Mouse (Mus musculus) midbrain, embryonic 11.5 days (tissue): ENCODE results near the gene Nxpe3. TPM values are rescaled to one million over a fixed set of nuclear protein-coding genes. Genes with fewer than 3 reads are reported as not detected.
"Not testable (repeated sequence)": the region's sequence is repeated elsewhere in the genome, so short reads cannot be mapped to it uniquely, and the experiment has no call there.

ENCODE experiments used
- ATAC-seq: fragments of 200-750 bp; cut with Nextera tagmentation; 2 replicates; pipeline ENCODE4 v1.8.0; 2017; ENCODE audit warnings: moderate TSS enrichment, moderate library complexity; ENCODE audit not compliant: low FRiP score
- DNase-seq: peaks from one replicate; pipeline ENCODE4 v3.0.0; 2015; ENCODE audit warnings: low spot score; ENCODE audit errors: missing footprints
- H3K27ac ChIP-seq: fragments of 300-500 bp; sonication (generic); 2 replicates; pipeline ENCODE4 v1.5.1; 2014; ENCODE audit warnings: low read depth, low read length
- H3K27me3 ChIP-seq: fragments of 300-500 bp; sonication (generic); 2 replicates; pipeline ENCODE4 v1.6.1; 2014; ENCODE audit warnings: mild to moderate bottlenecking, low read length, moderate library complexity, mixed read lengths; ENCODE audit not compliant: control insufficient read depth, insufficient read depth
- H3K36me3 ChIP-seq: fragments of 300-500 bp; sonication (generic); 2 replicates; pipeline ENCODE4 v1.6.1; 2014; ENCODE audit warnings: mild to moderate bottlenecking, low read length, moderate library complexity, mixed read lengths; ENCODE audit not compliant: control insufficient read depth, insufficient read depth
- H3K4me1 ChIP-seq: fragments of 300-500 bp; sonication (generic); 2 replicates; pipeline ENCODE4 v1.6.1; 2014; ENCODE audit warnings: low read length; ENCODE audit not compliant: control insufficient read depth, insufficient read depth
- H3K4me2 ChIP-seq: fragments of 300-500 bp; sonication (generic); 2 replicates; pipeline ENCODE4 v1.6.1; 2014; ENCODE audit warnings: mild to moderate bottlenecking, moderate library complexity
- H3K4me3 ChIP-seq: fragments of 300-500 bp; sonication (generic); 2 replicates; pipeline ENCODE4 v1.5.1; 2014; ENCODE audit warnings: low read depth, low read length
- H3K9ac ChIP-seq: fragments of 300-500 bp; sonication (generic); 2 replicates; pipeline ENCODE4 v1.6.1; 2014; ENCODE audit warnings: low read length
- H3K9me3 ChIP-seq: fragments of 300-500 bp; sonication (generic); 2 replicates; pipeline ENCODE4 v1.6.1; 2016; ENCODE audit warnings: low read length; ENCODE audit not compliant: control insufficient read depth
- WGBS: fragments of 180-500 bp; shearing (Covaris S2); extraction: QIAGEN DNeasy Blood & Tissue Kit; methylation state at CpG from one replicate; pipeline ENCODE4 v1.1.7; 2014; 5-methylcytosine and 5-hydroxymethylcytosine counted together
- polyA plus RNA-seq: library from polyadenylated mRNA; unstranded; fragments of >200 nt; fragmentation: Nextera tagmentation; extraction: Ambion mirVana; gene quantifications from 2 replicates; pipeline ENCODE4 v1.2.1, GENCODE M21; 2014

Nxpe3 gene
- polyA plus RNA-seq, 1 experiment from 2014 or later, result 1.1 TPM

DNA sequence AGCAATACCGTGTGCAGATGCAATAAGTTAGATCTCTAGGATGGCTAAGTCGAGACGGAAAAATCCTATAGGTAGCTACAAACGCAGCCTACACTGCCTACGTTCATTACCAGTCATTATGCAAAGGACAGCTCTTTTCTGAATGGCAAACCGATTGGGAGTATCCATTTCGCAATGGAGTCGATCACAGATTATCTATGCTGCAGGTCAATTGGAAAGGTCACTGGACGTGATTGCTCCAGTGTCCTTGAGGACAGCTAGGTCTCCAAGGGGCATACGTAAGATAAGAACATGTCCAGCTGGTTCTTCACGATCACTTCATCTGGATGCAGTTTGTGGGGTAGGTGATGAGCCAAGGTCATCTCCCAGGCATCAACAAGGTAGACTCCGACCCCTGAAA lies 51.2 kb downstream of the Nxpe3 start:
- Histone ChIP-seq H3K27ac (no peak overlapping the region), H3K4me2 (no peak overlapping the region)
- WGBS, result 96% methylated on average over 12 of the region's 12 CpGs

DNA sequence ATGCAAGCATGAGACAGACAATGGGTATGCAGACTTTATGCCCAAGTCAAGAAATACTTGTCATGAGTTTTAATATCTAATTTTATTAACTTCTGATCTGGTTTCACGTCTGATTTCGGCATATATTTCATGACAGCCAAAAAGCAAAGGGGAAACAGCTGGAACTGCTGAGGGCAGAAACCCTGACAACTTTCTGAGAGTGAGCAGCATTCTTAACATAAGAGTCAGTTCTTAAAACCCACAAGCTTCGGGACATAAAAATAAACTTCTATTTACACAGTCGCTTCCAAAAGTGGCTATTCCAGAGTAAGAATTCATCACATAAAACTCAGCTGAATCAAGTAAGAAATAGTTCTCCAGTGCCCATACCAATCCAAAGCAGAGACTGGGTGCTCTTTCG lies 52.0 kb downstream of the Nxpe3 start:
- ATAC-seq (no peak), DNase-seq (no peak)
- Histone ChIP-seq H3K27me3 (no peaks in the 10 kb centered on the region), H3K4me3 (no peak overlapping the region), H3K4me1 (no peaks in the 10 kb centered on the region), H3K9me3 (no peaks in the 10 kb centered on the region), H3K4me2 (no peak overlapping the region), H3K36me3 (peaks cover 5% of the 10 kb centered on the region), H3K27ac (no peak overlapping the region), H3K9ac (no peak overlapping the region)
- 97% methylated on average over 5 of the region's 5 CpGs for WGBS

More for the DNA sequence above, 51.2 kb downstream of the Nxpe3 start:
- Histone ChIP-seq H3K9ac (no peak overlapping the region), H3K27me3 (no peaks in the 10 kb centered on the region), H3K36me3 (peaks cover 5% of the 10 kb centered on the region), H3K4me3 (no peak overlapping the region), H3K4me1 (no peaks in the 10 kb centered on the region), H3K9me3 (no peaks in the 10 kb centered on the region)
- ATAC-seq (no peak), DNase-seq (no peak)

DNA sequence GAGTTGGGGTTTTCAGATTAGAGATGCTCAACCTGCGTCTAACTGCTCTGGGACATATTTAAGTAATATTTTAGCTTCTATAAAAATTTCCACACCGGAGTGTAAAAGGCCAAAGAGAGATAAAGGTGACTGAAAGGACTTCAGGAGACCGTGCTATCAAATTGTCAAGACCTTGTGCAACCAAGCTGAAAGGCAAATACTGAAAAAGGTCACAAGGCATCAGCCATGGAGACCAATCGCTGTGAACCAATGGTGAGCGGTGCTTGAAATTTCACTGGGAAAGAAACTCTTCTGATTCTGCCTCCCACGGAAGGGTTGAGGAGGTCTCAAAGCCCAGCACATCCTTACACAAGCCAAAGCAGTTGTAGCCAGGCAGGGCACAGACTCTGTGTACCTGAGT lies 53.6 kb downstream of the Nxpe3 start:
- H3K27me3 ChIP-seq, result no peaks in the 10 kb centered on the region
- H3K27ac ChIP-seq, result no peak overlapping the region
- H3K4me1 ChIP-seq, result no peaks in the 10 kb centered on the region
- no peak for ATAC-seq
- no peak overlapping the region for H3K4me2 ChIP-seq
- no peaks in the 10 kb centered on the region for H3K9me3 ChIP-seq
- no peak for DNase-seq
- 90% methylated on average over 6 of the region's 6 CpGs for WGBS
- no peak overlapping the region for H3K9ac ChIP-seq
- peaks cover 5% of the 10 kb centered on the region for H3K36me3 ChIP-seq
- no peak overlapping the region for H3K4me3 ChIP-seq

DNA sequence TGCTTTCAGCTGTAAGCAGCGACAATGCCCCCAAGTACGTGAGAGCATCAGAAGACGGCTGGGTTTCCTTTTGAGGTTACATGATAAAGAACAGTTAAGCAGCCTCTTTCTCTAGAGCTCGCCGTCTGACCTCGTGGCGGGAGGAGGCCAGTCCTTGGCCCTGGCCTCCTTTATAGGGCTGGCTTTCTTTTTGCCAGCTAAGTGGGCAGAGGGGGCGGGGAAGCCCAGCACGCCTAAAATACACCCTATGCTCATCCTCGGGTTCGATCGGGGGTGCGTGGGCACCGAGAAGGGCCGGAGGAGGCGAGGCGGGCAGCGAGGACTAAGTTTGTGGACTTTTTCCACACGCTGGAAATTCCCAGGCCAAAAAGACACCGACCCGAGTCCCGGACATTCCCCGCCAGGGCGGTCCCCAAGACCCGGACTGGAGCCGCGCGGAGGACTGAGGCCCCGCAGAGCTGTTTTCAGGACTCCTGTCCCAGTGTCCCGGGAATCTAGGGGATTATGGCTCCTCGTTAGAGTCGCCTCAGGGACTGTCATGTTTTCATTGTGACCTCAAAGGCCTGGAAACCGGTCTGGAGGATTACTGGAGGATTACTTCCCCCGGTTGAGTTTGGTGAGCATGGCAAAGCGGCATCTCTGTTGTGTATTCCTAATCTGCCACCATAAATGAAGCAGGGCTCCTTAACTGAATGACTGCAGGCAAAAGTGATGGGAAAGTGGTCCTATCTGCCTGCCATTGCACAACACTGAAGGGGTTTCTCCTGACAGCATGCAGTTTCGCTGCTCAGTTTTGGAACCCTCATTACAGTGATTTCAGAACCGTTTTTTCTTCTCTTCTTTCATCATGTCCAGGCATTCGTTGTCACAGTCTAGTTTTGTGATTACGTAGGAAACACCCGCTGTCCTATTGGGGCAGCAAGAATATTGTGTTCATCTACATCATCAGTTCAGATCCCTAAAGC lies 56.3 kb downstream of the Nxpe3 start, which contains the start of gene Nfkbiz:
Gene Nfkbiz (minus strand): TSS at position 390 of the 965 bp plus-strand sequence.
- Histone ChIP-seq H3K27ac (peak within 1 kb of the TSS; percentile 69), H3K27me3 (no peaks in the 10 kb centered on the region), H3K4me1 (no peaks in the 10 kb centered on the region), H3K36me3 (no peaks in the 10 kb centered on the region; the same call in 1 of the 2 replicates), H3K9ac (peak within 1 kb of the TSS; percentile 83), H3K4me2 (peak within 1 kb of the TSS; percentile 61), H3K4me3 (peak within 1 kb of the TSS; percentile 50), H3K9me3 (no peaks in the 10 kb centered on the region)
- under 1% methylated on average over 40 of the region's 40 CpGs for WGBS
- DNase-seq, result peak; percentile 98
- ATAC-seq, result peak; percentile 98

DNA sequence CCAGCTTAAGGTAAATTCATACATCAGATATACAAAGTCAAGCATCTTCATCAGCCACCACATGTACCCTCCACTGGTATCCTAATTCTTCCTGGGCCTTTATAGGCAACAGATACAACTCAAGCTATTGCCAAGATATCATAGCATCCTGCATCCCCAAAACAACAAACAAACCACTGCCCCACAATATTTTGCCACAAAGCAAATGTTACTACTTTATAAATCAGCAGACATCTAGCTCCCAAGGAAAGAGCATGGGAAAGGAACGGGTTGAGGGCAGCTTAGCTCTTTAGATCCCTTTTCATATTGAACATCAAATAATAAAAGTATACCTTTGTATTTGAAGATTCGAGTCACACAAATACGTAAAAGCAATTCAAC lies 57.0 kb downstream of the Nxpe3 start:
- Histone ChIP-seq H3K9me3 (no peaks in the 10 kb centered on the region), H3K27ac (peak overlapping the region; percentile 69; the same call in 1 of the 2 replicates), H3K4me1 (no peaks in the 10 kb centered on the region), H3K4me3 (peak overlapping the region; percentile 50), H3K9ac (peak overlapping the region; percentile 83), H3K4me2 (peak overlapping the region; percentile 61), H3K36me3 (no peaks in the 10 kb centered on the region), H3K27me3 (no peaks in the 10 kb centered on the region)
- WGBS, result 9% methylated on average over 3 of the region's 3 CpGs
- peak; percentile 90 for DNase-seq
- ATAC-seq, result no peak

DNA sequence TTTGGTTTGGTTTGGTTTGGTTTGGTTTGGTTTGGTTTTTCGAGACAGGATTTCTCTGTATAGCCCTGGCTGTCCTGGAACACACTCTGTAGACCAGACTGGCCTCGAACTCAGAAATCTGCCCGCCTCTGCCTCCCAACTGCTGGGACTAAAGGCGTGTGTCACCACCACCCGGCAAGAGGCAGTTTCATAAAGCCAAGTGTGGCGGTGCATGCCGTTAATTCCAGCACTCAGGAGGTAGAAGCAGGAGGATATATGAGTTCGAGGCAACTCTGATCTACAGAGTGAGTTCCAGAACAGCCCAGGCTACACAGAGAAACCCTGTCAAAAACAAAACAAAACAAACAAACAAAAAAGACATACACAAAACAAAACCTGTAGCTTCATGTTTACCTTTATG lies 57.4 kb downstream of the Nxpe3 start:
- DNase-seq, H3K9me3 ChIP-seq, H3K9ac ChIP-seq, H3K27me3 ChIP-seq, ATAC-seq, H3K27ac ChIP-seq, H3K36me3 ChIP-seq, H3K4me3 ChIP-seq, H3K4me1 ChIP-seq: not testable (repeated sequence)
- 92% methylated on average over 8 of the region's 8 CpGs for WGBS
- H3K4me2 ChIP-seq, result peak overlapping the region; percentile 61

DNA sequence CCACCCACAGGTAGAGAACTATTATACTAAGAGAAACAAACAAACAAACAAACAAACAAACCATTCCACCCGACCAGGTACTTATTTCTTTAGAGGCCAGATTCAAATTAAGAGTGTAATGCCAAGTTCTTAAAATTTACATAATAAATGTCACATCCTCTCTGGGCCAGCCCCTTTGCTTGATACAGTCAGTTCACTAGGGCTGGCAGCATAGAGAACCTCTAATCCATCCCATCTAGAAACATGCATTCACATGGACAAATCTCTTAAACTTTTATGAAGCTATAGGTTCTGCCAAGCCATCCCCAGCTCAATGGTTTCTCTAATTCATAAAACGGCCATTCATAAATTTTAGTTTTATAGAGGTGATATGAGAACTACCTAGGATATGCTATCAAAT lies 57.9 kb downstream of the Nxpe3 start:
- Histone ChIP-seq H3K4me2 (no peak overlapping the region), H3K4me3 (no peak overlapping the region), H3K36me3 (no peaks in the 10 kb centered on the region), H3K27me3 (no peaks in the 10 kb centered on the region), H3K9me3 (no peaks in the 10 kb centered on the region), H3K9ac (no peak overlapping the region), H3K4me1 (no peaks in the 10 kb centered on the region), H3K27ac (no peak overlapping the region)
- peak; percentile 83 for DNase-seq
- no peak for ATAC-seq
- WGBS, result 76% methylated on average over 2 of the region's 2 CpGs

DNA sequence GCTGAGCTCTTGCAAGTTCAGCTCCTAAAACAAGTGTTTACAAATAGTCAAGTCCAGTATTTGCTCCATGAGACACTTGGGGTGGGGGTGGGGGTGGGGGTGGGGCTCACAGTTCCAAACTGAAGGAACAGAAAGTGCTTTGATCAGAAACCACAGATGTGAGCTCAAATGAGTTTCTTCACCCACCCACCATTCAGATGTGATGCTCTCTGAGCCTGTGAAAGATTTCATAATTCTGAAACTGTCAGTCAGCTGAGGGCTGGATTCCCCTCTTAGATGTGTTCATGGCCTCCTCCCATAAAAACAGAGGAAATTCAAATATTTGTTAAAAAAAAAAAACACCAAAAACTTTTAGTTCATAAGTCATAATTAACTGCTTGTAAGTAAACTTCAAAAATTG lies 59.3 kb downstream of the Nxpe3 start:
- H3K4me3 ChIP-seq, result no peak overlapping the region
- DNase-seq (no peak), ATAC-seq (no peak)
- H3K9ac ChIP-seq, result no peak overlapping the region
- H3K4me2 ChIP-seq, result no peak overlapping the region
- no peaks in the 10 kb centered on the region for H3K27me3 ChIP-seq
- no peaks in the 10 kb centered on the region for H3K4me1 ChIP-seq
- H3K9me3 ChIP-seq, result no peaks in the 10 kb centered on the region
- H3K27ac ChIP-seq, result no peak overlapping the region
- H3K36me3 ChIP-seq, result no peaks in the 10 kb centered on the region

DNA sequence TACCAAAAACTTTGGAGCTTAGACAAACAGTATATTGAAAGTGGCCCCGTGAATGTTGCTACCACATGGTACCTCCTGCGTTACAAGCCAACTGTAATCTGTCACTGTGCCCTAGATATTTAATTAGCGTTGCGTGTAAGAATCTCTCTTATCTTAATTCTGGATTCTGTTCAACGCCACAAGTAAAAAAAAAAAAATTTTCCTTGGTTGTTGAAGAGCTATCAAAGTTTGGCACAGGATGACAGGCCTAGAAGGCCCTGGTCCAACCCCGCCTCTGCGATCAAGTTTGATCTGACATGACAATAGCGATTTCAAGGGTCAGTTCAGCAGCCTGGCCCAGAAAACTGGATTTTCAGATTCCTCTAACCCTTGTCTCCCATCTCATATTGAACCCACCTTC lies 62.5 kb downstream of the Nxpe3 start:
- no peak overlapping the region for H3K4me2 ChIP-seq
- DNase-seq (no peak), ATAC-seq (no peak)
- H3K4me3 ChIP-seq, result no peak overlapping the region
- no peak overlapping the region for H3K9ac ChIP-seq
- no peak overlapping the region for H3K27ac ChIP-seq
- H3K36me3 ChIP-seq, result no peaks in the 10 kb centered on the region
- no peaks in the 10 kb centered on the region for H3K4me1 ChIP-seq
- H3K27me3 ChIP-seq, result no peaks in the 10 kb centered on the region
- WGBS, result 87% methylated on average over 8 of the region's 8 CpGs
- no peaks in the 10 kb centered on the region for H3K9me3 ChIP-seq
